Mouse (Mus musculus): ENCODE measurements around the gene Ifit2. TPM values are rescaled to one million over a fixed set of nuclear protein-coding genes. Genes with fewer than 3 reads are reported as not detected.
"Not testable (repeated sequence)": the region's sequence is repeated elsewhere in the genome, so short reads cannot be mapped to it uniquely, and the experiment has no call there.

Ifit2 gene
- polyA plus RNA-seq, 1 experiment from 2014 or later, result 2.1 TPM

DNA sequence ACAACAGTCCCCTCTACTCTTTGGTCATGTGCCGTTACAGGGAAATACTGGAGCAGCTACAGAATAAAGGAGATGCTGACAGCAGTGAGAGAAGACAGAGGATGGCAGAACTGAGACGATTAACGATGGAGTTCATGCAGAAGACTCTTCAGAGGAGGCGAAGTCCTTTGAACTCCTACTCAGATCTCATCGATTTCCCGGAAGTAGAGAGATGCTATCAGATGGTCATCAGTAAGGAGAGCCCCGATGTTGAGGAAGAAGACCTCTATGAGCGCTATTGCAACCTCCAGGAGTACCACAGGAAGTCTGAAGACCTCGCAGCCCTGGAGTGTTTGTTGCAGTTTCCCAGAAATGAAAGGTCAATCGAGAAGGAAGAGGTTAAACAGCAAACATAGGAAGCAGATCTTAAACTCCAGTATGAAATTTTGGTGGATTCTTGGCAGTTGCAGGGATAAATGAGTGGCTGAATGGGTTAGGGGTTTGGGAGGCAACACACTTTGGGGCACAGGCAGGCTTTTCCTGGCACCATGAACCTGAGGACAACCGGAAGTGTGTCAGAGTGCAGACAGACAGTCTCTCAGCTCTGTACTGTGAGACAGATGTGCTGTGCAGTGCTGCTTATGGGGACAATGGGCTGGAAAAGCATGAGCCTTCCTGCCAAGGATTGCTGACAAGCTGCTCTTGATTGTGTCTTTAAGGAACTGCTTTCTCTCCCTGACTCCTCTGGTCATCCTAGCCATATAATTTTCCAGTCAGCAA is 61.9 kb downstream of the Ifit2 start:
- not testable (repeated sequence) for H3K27ac ChIP-seq; H3K4me3 ChIP-seq; H3K9me3 ChIP-seq; H3K36me3 ChIP-seq; H3K27me3 ChIP-seq (ENCODE audit: insufficient read depth, poor library complexity, severe bottlenecking); DNase-seq (ENCODE audit: low spot score); H3K4me1 ChIP-seq (replicated peaks)
- 83% methylated on average over 6 of the region's 11 CpGs for WGBS

GRCm38 (mm10) chr19:34620871-34621270 is 70.4 kb downstream of the Ifit2 start:
- DNase-seq (ENCODE audit: low spot score), result no peak
- WGBS, result 92% methylated on average over 5 of the region's 5 CpGs
- no peaks in the 10 kb centered on the region for H3K27me3 ChIP-seq (ENCODE audit: insufficient read depth, poor library complexity, severe bottlenecking)
- no peaks in the 10 kb centered on the region for H3K36me3 ChIP-seq
- H3K9me3 ChIP-seq, result no peaks in the 10 kb centered on the region
- H3K27ac ChIP-seq, result no peak overlapping the region
- no peak overlapping the region for H3K4me3 ChIP-seq
- no peaks in the 10 kb centered on the region for H3K4me1 ChIP-seq (replicated peaks)

DNA sequence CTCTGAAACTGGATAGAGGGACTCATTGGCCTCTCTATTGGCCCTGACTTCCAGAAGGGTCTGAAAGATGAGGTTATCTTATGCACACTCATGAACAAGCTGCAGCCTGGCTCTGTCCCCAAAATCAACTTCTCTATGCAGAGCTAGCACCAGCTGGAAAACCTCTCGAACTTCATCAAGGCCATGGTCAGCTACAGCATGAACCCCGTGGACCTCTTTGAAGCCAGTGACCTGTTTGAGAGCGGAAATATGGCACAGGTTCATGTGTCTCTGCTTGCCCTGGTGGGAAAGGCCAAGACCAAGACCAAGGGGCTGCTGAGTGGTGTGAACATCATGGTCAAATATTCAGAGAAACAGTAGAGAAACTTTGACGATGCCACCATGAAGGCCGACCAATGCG is 73.3 kb downstream of the Ifit2 start:
- H3K4me3 ChIP-seq, result no peak overlapping the region
- DNase-seq (ENCODE audit: low spot score), result no peak
- 94% methylated on average over 6 of the region's 6 CpGs for WGBS
- H3K27me3 ChIP-seq (ENCODE audit: insufficient read depth, poor library complexity, severe bottlenecking), result no peaks in the 10 kb centered on the region
- H3K27ac ChIP-seq, result no peak overlapping the region
- no peaks in the 10 kb centered on the region for H3K4me1 ChIP-seq (replicated peaks)
- no peaks in the 10 kb centered on the region for H3K36me3 ChIP-seq
- no peaks in the 10 kb centered on the region for H3K9me3 ChIP-seq

- no peaks in the 10 kb centered on the region for H3K4me1 ChIP-seq (replicated peaks)
- no peaks in the 10 kb centered on the region for H3K27me3 ChIP-seq (ENCODE audit: insufficient read depth, poor library complexity, severe bottlenecking)
- 80% methylated on average over 4 of the region's 4 CpGs for WGBS
- no peaks in the 10 kb centered on the region for H3K36me3 ChIP-seq
- no peak overlapping the region for H3K4me3 ChIP-seq
- no peak overlapping the region for H3K27ac ChIP-seq
- no peaks in the 10 kb centered on the region for H3K9me3 ChIP-seq
- DNase-seq (ENCODE audit: low spot score), result no peak
Measured at GRCm38 (mm10) chr19:34624663-34625062, 74.2 kb downstream of the Ifit2 start.

Other genes starting within 250 kb of the Ifit2 start
- gene Ch25h, start 75.5 kb upstream of the Ifit2 start, polyA plus RNA-seq (2016; fragmentation: Nextera tagmentation; extraction: Ambion mirVana), result 0.24 and 0.37 TPM in 2 replicates
- gene Lipa, start 23.2 kb upstream of the Ifit2 start, polyA plus RNA-seq (2016; fragmentation: Nextera tagmentation; extraction: Ambion mirVana), result 21.9 and 23.2 TPM in 2 replicates
- gene Ifit3, start 32.8 kb downstream of the Ifit2 start, polyA plus RNA-seq (2016; fragmentation: Nextera tagmentation; extraction: Ambion mirVana), result 0.20 and 0.41 TPM in 2 replicates
- not detected in 2 replicates for gene Ifit1bl1, start 51.3 kb downstream of the Ifit2 start, polyA plus RNA-seq (2016; fragmentation: Nextera tagmentation; extraction: Ambion mirVana)
- gene Ifit3b, start 57.3 kb downstream of the Ifit2 start, polyA plus RNA-seq (2016; fragmentation: Nextera tagmentation; extraction: Ambion mirVana), result not detected in 2 replicates
- 0.04 TPM in 1 of 2 replicates, not detected in the other for gene Ifit1bl2, start 90.0 kb downstream of the Ifit2 start, polyA plus RNA-seq (2016; fragmentation: Nextera tagmentation; extraction: Ambion mirVana)
- gene Ifit1, start 90.2 kb downstream of the Ifit2 start, polyA plus RNA-seq (2016; fragmentation: Nextera tagmentation; extraction: Ambion mirVana), result 0.16 TPM in 1 of 2 replicates, not detected in the other
- 0.75 and 1.4 TPM in 2 replicates for gene Slc16a12, start 196.6 kb downstream of the Ifit2 start, polyA plus RNA-seq (2016; fragmentation: Nextera tagmentation; extraction: Ambion mirVana)

Measured in hindbrain, embryonic 10.5 days (tissue).